Mouse (Mus musculus) megakaryocyte, embryonic 14.5 days (primary cell): ENCODE data around the gene Stk39.

ENCODE experiments used
- FLI1 ChIP-seq: IDR thresholded peaks from 2 replicates; pipeline ENCODE4 v1.6.1; 2012; ENCODE audit warnings: low read length, inconsistent platforms, mixed read lengths
- GATA1 ChIP-seq: IDR thresholded peaks from 3 replicates; pipeline ENCODE4 v1.6.1; 2012; ENCODE audit warnings: mixed read lengths, low read length, inconsistent platforms, borderline replicate concordance

- no peak for TF ChIP-seq GATA1
- TF ChIP-seq FLI1: no peak
These were observed at the start of gene Stk39 for GRCm38 (mm10) chr2:68471759-68472550.
